Mouse (Mus musculus): ENCODE results near the gene Nus1.

Gene Nus1
- long read RNA-seq, experiment 1, full-length matches to known transcripts, result 4 of 9 reads
- long read RNA-seq, experiment 1, partial matches to known transcripts, result 0 of 9 reads
- long read RNA-seq, experiment 1, other reads (novel, unspliced or antisense), result 5 of 9 reads
- long read RNA-seq, experiment 2, full-length matches to known transcripts, result 1 of 5 reads
- long read RNA-seq, experiment 2, partial matches to known transcripts, result 0 of 5 reads
- long read RNA-seq, experiment 2, other reads (novel, unspliced or antisense), result 4 of 5 reads

- intact Hi-C loops (cut with DNase I), result loop anchor here (5.0 kb wide), 1 partner anchor 35 kb away; the partner anchor contains the start of gene Gopc
These were observed at the start of gene Nus1 for GRCm38 (mm10) chr10:52417299-52417997. Gene Nus1 (plus strand): TSS chr10:52417547.

- intact Hi-C loops (cut with DNase I), result no loop called here
These were observed 49.0 kb upstream of the Nus1 start for GRCm38 (mm10) chr10:52368376-52368775.

DNA sequence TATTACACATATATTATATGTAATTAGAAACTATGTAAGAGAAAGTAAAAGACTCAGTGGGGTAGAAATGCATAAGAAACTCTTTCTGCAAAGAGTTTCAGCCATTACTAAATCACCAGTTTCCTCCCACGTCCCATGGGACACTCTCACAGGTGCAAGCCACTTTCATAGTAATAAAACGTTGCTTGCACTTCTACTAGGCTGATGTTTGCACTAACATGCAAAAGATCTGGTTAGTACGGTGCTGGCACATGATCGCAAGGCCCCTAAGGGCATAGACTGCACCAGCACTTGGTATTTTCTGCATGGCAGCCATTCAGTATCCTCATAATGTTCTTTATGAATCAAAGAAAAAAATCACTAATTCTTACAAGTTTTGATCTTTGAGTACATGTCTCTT lies 43.5 kb upstream of the Nus1 start:
- intact Hi-C loops (cut with DNase I), result no loop called here

- intact Hi-C loops (cut with DNase I), result no loop called here
These were observed 42.7 kb upstream of the Nus1 start for GRCm38 (mm10) chr10:52374651-52375050.

DNA sequence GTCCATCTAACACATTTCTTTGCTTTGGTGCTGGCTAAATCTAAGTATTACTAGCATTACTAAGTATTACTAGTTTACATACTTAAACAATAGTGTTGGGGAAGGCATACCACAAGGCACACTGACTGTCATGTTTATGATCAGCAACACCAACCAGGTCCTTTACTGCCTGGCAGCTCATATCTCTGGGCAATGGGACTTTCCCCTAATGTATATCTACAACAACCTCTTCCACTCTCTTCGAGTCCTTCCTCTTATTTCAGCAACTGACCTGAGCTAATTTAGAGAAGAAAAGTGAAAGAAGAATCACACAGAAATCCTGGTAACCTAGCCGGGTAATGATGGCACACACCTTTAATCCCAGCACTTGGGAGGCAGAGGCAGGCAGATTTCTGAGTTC lies 40.9 kb upstream of the Nus1 start:
- intact Hi-C loops (cut with DNase I), result no loop called here

DNA sequence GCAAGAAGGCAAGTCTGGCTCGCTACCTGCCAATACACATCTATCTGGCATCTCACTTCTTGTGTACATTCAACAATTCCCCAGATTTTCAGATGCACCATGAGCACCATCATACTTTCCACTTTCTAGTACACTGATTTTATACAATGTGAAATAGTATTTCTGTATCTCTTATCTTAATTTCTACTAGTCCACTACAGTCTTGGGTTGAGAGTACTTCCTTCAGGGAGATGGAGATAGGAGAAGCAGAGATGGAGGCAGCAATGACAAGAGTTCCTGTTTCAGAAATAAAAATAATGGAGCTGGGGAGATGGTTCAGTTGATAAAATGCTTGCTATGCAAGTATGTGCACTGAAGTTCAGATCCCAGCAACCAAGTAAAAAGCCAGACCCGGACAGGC lies 39.5 kb upstream of the Nus1 start:
- intact Hi-C loops (cut with DNase I), result no loop called here

DNA sequence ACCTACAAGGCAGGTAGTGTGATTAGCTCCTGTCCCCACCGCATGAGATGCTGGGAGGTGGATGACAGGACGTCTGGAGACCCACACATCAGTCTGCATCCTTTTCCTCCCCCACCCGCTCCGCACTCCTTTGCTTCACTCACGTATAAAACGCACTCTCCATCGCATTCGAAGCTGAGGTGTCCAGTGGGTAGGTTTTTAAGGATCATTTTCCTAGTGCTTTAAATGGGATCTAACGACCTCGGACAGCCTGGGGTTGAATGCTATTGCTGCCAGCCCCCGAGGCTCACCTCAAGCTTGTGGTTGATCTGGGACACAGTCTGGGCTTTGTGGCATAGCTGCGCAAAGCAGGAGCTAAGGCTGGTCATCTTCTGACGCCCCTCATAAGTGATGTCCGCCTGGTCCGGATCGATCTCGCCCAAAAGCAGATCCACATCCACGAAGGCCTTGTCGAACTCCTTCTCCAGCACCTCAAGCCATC lies 36.0 kb upstream of the Nus1 start:
- intact Hi-C loops (cut with DNase I), result loop anchor here (5.0 kb wide), 3 partner anchors 36 to 149 kb away; partner anchors contain the start of genes Dcbld1 and Nus1

- intact Hi-C loops (cut with DNase I), result loop anchor here (5.0 kb wide), 3 partner anchors 35 to 150 kb away; partner anchors contain the start of genes Dcbld1 and Nus1
These were observed 35.3 kb upstream of the Nus1 start, which contains the start of gene Gopc for GRCm38 (mm10) chr10:52381845-52382591. Gene Gopc (minus strand): TSS chr10:52382124.

DNA sequence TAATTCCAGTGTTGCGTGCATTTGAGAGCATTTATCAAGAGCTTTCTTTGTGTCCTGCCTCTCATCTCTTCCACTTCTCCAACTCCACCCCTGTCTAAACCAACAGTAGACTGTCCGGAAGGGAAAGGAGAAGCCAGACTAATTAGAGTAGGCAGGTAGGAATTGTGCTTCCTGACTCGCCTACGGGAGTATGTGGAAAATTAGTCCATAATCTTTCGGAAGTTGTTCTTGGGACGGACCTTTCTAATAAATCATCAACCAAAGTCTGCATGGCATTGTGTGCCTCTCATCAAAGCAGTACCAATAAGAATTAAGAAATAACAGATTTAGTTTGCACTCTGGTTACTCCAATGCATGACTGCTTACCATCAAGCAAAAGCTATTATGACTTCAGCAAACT lies 34.3 kb upstream of the Nus1 start:
- intact Hi-C loops (cut with DNase I), result loop anchor here (5.0 kb wide), 3 partner anchors 34 to 151 kb away; partner anchors contain the start of genes Dcbld1 and Nus1

GRCm38 (mm10) chr10:52383522-52383921 lies 33.8 kb upstream of the Nus1 start:
- intact Hi-C loops (cut with DNase I), result loop anchor here (5.0 kb wide), 3 partner anchors 34 to 151 kb away; partner anchors contain the start of genes Dcbld1 and Nus1

- intact Hi-C loops (cut with DNase I), result loop anchor here (5.0 kb wide), 5 partner anchors 32 to 278 kb away; partner anchors contain the start of genes Dcbld1 and Nus1
These were observed 32.3 kb upstream of the Nus1 start for GRCm38 (mm10) chr10:52384823-52385610.

DNA sequence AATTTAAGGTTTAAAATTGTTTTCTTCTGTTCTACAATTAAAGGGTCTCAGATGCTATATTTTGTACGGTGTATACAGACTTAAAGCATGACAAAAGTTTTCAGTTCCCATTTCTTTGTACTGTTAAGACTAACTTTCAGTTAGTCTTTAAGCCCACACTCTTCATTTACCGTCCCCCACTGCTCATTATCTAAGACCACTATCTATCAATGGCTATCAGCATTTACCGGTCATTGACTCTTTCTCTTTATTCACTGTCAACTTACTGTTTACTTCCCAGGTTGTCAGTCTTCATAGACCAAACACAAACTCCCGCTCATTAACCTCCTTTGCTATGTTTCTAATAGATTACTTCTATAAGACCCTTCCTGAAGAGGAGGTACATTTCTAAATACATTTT lies 30.2 kb upstream of the Nus1 start:
- intact Hi-C loops (cut with DNase I), result loop anchor here (5.0 kb wide), 2 partner anchors 170 to 280 kb away; no protein-coding TSS in a partner anchor

DNA sequence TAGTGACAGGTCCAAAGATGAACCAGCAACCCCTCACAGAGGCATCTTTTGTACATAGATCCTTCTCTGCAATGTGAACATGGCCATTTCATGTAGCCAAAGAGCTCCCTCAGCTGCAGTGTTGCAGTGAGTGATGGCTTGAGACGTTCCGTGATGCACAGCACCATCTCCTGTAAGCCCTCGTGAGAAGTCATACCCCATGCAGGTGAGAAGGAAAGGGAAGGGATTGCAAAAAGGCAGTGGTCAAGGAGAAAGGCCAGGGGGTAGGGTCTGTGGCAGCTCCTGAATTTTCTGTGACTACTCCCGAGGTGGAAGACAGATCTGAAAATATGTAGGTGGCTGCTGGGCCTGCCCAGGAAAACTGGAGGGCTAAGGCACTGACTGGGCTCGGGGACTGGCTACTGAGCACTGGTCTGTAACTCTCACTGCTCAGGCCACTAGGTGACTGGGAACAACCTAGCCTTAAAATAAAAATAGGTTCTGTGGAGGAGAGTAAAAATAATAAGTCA lies 28.4 kb upstream of the Nus1 start, which contains the start of gene Nepn:
Gene Nepn (plus strand): TSS at position 51 of the 509 bp plus-strand sequence.
- intact Hi-C loops (cut with DNase I), result loop anchor here (5.0 kb wide), 2 partner anchors 172 to 282 kb away; no protein-coding TSS in a partner anchor

DNA sequence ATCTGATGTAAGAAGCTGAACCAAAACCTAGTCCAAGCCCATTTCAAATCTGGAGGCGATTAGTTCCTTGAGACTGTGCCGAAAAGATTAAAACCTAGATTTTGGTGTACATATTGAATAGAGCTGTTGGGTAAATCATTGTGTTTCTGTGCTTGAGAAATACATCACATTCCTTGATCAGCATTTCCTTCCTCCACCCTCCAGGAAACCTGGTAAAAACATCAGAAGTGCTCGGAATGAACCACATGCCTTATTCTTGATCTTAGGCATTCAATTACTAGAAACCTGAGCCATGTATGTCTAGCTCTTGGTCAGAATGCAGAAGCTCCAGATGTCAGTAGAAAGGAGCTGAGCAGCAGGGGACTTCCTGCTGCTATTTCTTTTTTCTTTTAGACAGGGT lies 27.9 kb upstream of the Nus1 start:
- intact Hi-C loops (cut with DNase I), result loop anchor here (5.0 kb wide), 2 partner anchors 172 to 282 kb away; no protein-coding TSS in a partner anchor

GRCm38 (mm10) chr10:52391208-52391607 lies 26.1 kb upstream of the Nus1 start:
- intact Hi-C loops (cut with DNase I), result no loop called here

DNA sequence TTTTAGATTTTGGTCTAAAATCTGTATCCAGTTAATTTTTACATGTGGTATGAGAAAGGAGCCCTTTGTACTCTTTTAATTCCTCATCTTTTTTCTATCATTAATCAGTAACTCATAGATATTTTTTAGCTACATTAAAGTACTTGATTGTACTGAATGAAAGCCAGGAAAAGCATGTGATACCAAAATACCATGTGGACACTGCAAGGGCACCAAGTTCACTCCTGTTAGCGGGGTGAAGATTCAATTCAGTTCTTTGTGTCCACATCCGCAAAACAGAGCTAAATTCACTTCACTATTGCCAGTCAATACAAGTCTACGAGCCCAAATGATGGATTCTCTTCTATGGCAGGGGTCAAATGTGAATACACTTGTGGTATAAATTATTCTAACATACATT lies 20.7 kb upstream of the Nus1 start:
- intact Hi-C loops (cut with DNase I), result no loop called here

DNA sequence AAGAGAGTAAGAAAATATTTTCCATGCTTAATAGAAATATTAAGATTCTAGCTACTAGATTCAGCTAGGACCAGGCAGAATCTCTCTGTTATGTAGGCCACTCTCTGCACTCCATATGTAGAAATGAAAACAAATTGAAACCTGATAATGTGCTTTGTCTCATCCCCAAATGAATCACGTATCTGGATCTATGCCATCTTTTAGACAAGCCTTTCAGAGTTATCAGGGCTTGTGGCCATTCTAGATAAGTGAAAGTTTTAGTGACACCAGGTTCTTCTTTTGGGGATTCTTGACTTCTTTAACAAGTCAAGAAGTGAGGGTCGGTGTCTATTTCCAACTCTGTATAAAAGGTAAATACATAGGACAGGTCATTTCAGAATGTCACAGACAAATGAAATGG lies 18.6 kb upstream of the Nus1 start:
- intact Hi-C loops (cut with DNase I), result no loop called here

DNA sequence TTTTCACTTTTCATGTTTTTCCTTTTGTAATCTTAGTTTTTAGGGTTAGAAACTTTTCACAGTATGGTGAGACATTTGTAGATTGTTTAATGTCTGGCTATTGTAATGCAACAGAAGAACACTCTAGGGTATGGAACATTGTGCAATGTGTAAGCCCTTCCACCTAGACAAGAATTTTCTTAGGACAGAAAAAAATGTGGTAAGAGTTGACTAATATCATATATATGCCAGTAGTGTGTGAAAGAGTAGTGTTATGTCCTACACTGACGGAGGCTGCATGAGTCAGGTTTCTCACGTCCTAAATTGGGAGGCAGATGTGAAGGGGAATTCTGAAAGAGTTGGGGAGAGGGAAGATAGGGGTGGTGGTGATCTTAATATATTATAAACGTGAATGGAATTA lies 17.6 kb upstream of the Nus1 start:
- intact Hi-C loops (cut with DNase I), result no loop called here

- intact Hi-C loops (cut with DNase I), result no loop called here
These were observed 12.2 kb upstream of the Nus1 start for GRCm38 (mm10) chr10:52405160-52405559.

DNA sequence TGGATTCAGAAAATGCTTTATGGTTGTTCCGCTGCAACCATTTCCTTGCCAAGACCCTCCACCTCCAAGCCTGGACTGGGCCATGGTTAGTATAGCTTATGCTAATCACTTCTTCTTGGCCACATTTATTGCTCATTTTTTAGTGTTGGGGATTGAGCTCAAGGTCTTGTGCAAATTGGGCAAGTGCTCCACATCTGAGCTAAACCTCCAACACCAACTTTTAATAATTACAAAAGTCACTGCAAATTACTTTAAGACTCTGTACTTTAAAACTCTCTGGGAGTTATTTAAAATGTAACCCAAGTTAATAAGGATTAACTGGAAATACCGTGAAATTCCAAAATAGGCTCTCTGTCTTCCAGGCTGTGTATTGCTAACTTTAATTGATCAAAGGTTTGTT lies 9.8 kb upstream of the Nus1 start:
- intact Hi-C loops (cut with DNase I), result no loop called here
